Mouse (Mus musculus): ENCODE measurements at regions not wholly inside any gene's neighbourhood (a gene's known extent, or its start where the extent isn't known, plus 50 kb on each side); places are given as distances from the start of the nearest gene placed in this dataset.

DNA sequence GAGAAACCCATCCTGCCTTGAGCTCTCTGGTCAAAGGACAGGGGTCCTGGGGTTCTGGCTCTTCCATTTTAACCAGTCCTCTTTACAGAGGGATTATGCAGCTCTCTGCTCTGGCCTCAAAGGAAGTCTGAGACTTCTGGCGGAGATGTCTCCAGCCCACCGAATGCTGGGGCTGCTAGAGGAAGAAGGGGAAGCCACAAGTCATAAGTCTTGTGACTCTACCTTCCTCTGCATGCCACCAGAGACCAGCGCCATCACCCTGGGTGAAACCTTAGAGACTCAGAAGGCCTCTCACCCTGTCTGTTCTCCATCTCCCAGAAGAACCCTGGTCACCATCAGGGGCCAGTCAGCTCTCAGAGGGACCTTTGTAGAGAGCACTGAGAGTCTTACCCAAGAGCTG, 246.4 kb upstream of the Sulf2 start:
- peaks cover 74% of the 10 kb centered on the region for H3K4me1 ChIP-seq (replicated peaks; ENCODE audit: low read depth, low read length)
- TF ChIP-seq POU5F1 (IDR thresholded peaks at IDR 0.05; ENCODE audit: borderline replicate concordance, low read length) (no peak), NANOG (IDR thresholded peaks at IDR 0.05; ENCODE audit: borderline replicate concordance, low read length) (no peak), CTCF (conservative IDR thresholded peaks at IDR 0.05; ENCODE audit: low read length) (no peak)
- H3K27me3 ChIP-seq (ENCODE audit: insufficient read depth, low read length), result peaks cover 11% of the 10 kb centered on the region; the same call in 1 of the 2 replicates
- no peaks in the 10 kb centered on the region for H3K36me3 ChIP-seq (ENCODE audit: insufficient read depth, low read length)
- no peak overlapping the region for H3K4me3 ChIP-seq (replicated peaks; ENCODE audit: low read length)
- no peaks in the 10 kb centered on the region for H3K9me3 ChIP-seq (ENCODE audit: low read length)

GRCm38 (mm10) chr2:166400304-166400703, 244.8 kb upstream of the Sulf2 start:
- no peaks in the 10 kb centered on the region for H3K36me3 ChIP-seq (ENCODE audit: insufficient read depth, low read length)
- no peak overlapping the region for H3K4me3 ChIP-seq (replicated peaks; ENCODE audit: low read length)
- no peak for TF ChIP-seq POU5F1 (IDR thresholded peaks at IDR 0.05; ENCODE audit: borderline replicate concordance, low read length)
- no peak for TF ChIP-seq CTCF (conservative IDR thresholded peaks at IDR 0.05; ENCODE audit: low read length)
- no peak for TF ChIP-seq NANOG (IDR thresholded peaks at IDR 0.05; ENCODE audit: borderline replicate concordance, low read length)
- peaks cover 63% of the 10 kb centered on the region for H3K4me1 ChIP-seq (replicated peaks; ENCODE audit: low read depth, low read length)
- H3K27me3 ChIP-seq (ENCODE audit: insufficient read depth, low read length), result peaks cover 13% of the 10 kb centered on the region; the same call in 1 of the 2 replicates
- no peaks in the 10 kb centered on the region for H3K9me3 ChIP-seq (ENCODE audit: low read length)

DNA sequence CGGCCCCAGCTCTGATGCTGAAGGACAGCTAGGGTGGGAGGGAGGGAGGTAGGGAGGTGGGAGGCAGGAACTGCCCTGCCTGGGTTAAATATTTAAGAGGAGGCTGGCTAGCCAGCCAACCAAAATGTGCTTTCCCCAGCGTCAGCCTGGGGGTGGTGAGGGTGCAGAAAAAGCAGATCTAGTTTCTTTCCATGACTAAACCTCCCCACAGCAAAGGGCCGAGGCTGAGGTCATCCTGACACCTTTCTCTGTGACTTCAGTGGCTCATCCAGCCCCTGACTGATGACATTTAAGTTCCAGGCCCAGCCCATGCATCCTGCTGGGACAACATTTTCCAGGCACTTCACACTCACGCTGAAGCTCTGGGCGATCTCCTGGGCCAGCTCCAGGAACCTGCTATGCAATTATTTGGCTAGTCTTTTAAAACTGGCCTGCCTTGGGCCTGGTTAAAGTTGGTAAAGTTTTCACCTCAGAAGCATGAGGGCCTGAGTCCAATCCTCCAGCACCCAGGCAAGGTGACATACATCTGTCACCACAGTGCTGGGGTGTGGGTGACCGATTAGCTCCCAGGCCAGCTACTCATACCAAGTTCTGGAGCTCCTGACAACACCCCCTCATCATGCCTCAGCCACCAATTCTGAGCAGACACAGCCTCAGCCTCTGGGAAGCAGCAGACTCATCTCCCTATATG, 243.8 kb upstream of the Sulf2 start:
- peaks cover 64% of the 10 kb centered on the region for H3K4me1 ChIP-seq (replicated peaks; ENCODE audit: low read depth, low read length)
- H3K9me3 ChIP-seq (ENCODE audit: low read length), result no peaks in the 10 kb centered on the region
- H3K36me3 ChIP-seq (ENCODE audit: insufficient read depth, low read length), result no peaks in the 10 kb centered on the region
- H3K27me3 ChIP-seq (ENCODE audit: insufficient read depth, low read length), result peaks cover 13% of the 10 kb centered on the region; the same call in 1 of the 2 replicates
- no peak overlapping the region for H3K4me3 ChIP-seq (replicated peaks; ENCODE audit: low read length)
- TF ChIP-seq CTCF (conservative IDR thresholded peaks at IDR 0.05; ENCODE audit: low read length) (no peak), POU5F1 (IDR thresholded peaks at IDR 0.05; ENCODE audit: borderline replicate concordance, low read length) (no peak), NANOG (IDR thresholded peaks at IDR 0.05; ENCODE audit: borderline replicate concordance, low read length) (no peak)

DNA sequence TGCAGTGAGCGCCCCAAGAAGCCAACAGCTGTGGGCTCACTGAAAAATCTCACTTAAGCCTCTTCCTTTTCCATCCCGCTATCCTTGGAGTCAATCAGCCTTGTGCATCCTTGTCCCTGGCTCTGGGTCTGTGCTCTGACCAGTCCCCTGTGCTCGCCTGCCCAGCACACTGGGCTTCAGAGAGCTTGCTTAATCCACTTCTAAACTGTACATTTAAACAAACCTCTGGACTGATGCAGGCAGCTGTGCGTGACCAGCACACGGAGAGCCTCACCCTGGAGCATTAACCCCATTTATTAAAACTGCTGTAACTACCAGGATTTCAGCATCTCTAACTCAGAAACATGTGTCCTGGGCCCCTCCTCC, 243.3 kb upstream of the Sulf2 start:
- Histone ChIP-seq H3K4me1 (replicated peaks; ENCODE audit: low read depth, low read length) (peaks cover 64% of the 10 kb centered on the region), H3K4me3 (replicated peaks; ENCODE audit: low read length) (no peak overlapping the region), H3K27me3 (ENCODE audit: insufficient read depth, low read length) (peaks cover 14% of the 10 kb centered on the region), H3K9me3 (ENCODE audit: low read length) (no peaks in the 10 kb centered on the region), H3K36me3 (ENCODE audit: insufficient read depth, low read length) (no peaks in the 10 kb centered on the region)
- TF ChIP-seq NANOG (IDR thresholded peaks at IDR 0.05; ENCODE audit: borderline replicate concordance, low read length) (no peak), POU5F1 (IDR thresholded peaks at IDR 0.05; ENCODE audit: borderline replicate concordance, low read length) (no peak), CTCF (conservative IDR thresholded peaks at IDR 0.05; ENCODE audit: low read length) (no peak)

DNA sequence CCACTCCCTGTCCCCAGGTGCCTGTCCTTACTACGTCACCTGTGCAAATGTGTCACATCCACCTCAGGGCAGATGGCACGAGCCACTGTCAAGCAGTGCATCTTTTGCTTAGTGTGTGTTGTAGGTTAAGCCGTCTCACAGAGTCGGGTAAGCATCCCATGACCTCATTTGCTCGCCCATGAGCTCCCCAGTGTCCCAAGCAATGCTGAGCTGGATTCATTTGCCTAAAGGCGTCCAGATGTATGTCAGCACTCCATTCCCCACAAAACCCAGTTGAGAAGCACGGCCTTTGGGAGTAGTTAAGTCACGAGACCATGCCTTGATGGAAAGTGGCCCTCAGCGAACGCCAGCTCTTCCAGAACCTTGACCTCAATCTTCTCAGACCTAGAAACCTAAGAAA, 242.7 kb upstream of the Sulf2 start:
- Histone ChIP-seq H3K9me3 (ENCODE audit: low read length) (no peaks in the 10 kb centered on the region), H3K4me3 (replicated peaks; ENCODE audit: low read length) (no peak overlapping the region), H3K4me1 (replicated peaks; ENCODE audit: low read depth, low read length) (peaks cover 63% of the 10 kb centered on the region), H3K36me3 (ENCODE audit: insufficient read depth, low read length) (no peaks in the 10 kb centered on the region), H3K27me3 (ENCODE audit: insufficient read depth, low read length) (peaks cover 18% of the 10 kb centered on the region)
- no peak for TF ChIP-seq NANOG (IDR thresholded peaks at IDR 0.05; ENCODE audit: borderline replicate concordance, low read length)
- TF ChIP-seq CTCF (conservative IDR thresholded peaks at IDR 0.05; ENCODE audit: low read length), result no peak
- no peak for TF ChIP-seq POU5F1 (IDR thresholded peaks at IDR 0.05; ENCODE audit: borderline replicate concordance, low read length)

DNA sequence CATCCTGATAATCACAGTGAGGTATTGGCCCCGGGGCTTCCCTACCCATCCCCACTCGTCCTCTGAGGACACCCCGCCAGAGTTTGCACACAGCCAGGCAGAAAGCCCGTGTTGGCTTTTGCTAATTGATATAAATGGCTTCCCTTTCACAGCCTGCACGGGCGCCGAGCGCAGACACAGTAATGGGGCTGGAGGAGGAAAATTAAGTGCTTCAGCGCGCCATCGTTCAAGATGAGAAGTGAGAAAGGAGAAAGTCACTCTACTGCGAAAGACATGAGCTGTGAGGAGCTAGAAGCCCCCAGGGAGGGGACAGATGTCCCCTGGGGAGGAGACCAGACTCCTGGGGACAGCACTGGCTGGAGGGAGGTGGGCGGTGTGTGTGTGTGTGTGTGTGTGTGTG, 239.2 kb upstream of the Sulf2 start:
- TF ChIP-seq NANOG (IDR thresholded peaks at IDR 0.05; ENCODE audit: borderline replicate concordance, low read length), result no peak
- no peak for TF ChIP-seq POU5F1 (IDR thresholded peaks at IDR 0.05; ENCODE audit: borderline replicate concordance, low read length)
- TF ChIP-seq CTCF (conservative IDR thresholded peaks at IDR 0.05; ENCODE audit: low read length), result no peak

DNA sequence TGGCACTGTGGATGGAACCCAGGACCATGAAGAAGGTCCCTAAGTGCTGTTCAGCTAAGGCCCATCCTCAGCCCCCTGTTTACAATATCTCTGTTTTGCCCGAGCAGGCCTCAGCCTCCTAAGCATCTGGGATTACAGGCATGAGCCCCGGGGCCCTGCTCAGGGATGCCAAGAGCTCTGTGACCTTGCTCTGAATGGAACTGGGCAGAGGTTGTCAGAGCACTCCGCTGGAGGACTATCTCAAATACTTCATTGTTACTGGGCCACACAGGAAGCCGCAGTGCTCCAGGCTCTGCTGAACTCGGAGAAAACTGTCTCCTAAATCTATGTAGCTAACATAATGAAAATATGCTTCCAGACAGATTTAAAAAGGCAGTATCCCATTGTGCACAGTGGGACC, 235.7 kb upstream of the Sulf2 start:
- no peaks in the 10 kb centered on the region for H3K9me3 ChIP-seq (ENCODE audit: low read length)
- TF ChIP-seq POU5F1 (IDR thresholded peaks at IDR 0.05; ENCODE audit: borderline replicate concordance, low read length) (no peak), CTCF (conservative IDR thresholded peaks at IDR 0.05; ENCODE audit: low read length) (no peak), NANOG (IDR thresholded peaks at IDR 0.05; ENCODE audit: borderline replicate concordance, low read length) (no peak)
- H3K27me3 ChIP-seq (ENCODE audit: insufficient read depth, low read length), result peaks cover 9% of the 10 kb centered on the region
- no peaks in the 10 kb centered on the region for H3K36me3 ChIP-seq (ENCODE audit: insufficient read depth, low read length)
- peaks cover 30% of the 10 kb centered on the region for H3K4me1 ChIP-seq (replicated peaks; ENCODE audit: low read depth, low read length)
- no peak overlapping the region for H3K4me3 ChIP-seq (replicated peaks; ENCODE audit: low read length)

More for the DNA sequence above, 239.2 kb upstream of the Sulf2 start:
- Histone ChIP-seq H3K27me3 (ENCODE audit: insufficient read depth, low read length) (peaks cover 18% of the 10 kb centered on the region), H3K36me3 (ENCODE audit: insufficient read depth, low read length) (no peaks in the 10 kb centered on the region), H3K4me1 (replicated peaks; ENCODE audit: low read depth, low read length) (peaks cover 40% of the 10 kb centered on the region), H3K9me3 (ENCODE audit: low read length) (no peaks in the 10 kb centered on the region), H3K4me3 (replicated peaks; ENCODE audit: low read length) (no peak overlapping the region)

DNA sequence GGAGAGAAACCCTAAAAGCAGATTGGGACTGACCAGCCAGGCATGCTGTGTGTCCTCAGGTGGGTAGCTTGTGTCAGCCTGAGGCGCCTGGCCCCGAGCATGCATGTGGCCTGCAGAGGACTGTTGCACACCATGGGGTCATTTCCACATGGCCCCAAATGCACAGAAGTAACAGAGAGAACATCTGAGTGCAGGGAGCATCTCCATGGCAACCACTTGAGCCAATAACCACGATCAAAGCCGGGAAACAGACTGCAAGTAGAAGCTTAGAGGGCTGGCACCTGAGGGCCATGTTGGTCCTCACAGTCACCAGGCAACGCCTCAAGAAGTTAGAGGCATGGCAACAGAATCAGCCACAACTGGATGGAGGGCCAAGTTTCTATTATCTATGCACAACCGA, 232.6 kb upstream of the Sulf2 start:
- H3K4me3 ChIP-seq (replicated peaks; ENCODE audit: low read length), result no peak overlapping the region
- TF ChIP-seq NANOG (IDR thresholded peaks at IDR 0.05; ENCODE audit: borderline replicate concordance, low read length), result no peak
- no peak for TF ChIP-seq CTCF (conservative IDR thresholded peaks at IDR 0.05; ENCODE audit: low read length)
- no peak for TF ChIP-seq POU5F1 (IDR thresholded peaks at IDR 0.05; ENCODE audit: borderline replicate concordance, low read length)
- no peaks in the 10 kb centered on the region for H3K36me3 ChIP-seq (ENCODE audit: insufficient read depth, low read length)
- H3K27me3 ChIP-seq (ENCODE audit: insufficient read depth, low read length), result 0 out of 2 replicates have a peak, but pooled peaks cover 7% of the 10 kb centered on the region
- peaks cover 11% of the 10 kb centered on the region; the same call in 1 of the 2 replicates for H3K4me1 ChIP-seq (replicated peaks; ENCODE audit: low read depth, low read length)
- no peaks in the 10 kb centered on the region for H3K9me3 ChIP-seq (ENCODE audit: low read length)
